11 mouse cellular contexts compared by ENCODE assay signal in the genomic region with DNA sequence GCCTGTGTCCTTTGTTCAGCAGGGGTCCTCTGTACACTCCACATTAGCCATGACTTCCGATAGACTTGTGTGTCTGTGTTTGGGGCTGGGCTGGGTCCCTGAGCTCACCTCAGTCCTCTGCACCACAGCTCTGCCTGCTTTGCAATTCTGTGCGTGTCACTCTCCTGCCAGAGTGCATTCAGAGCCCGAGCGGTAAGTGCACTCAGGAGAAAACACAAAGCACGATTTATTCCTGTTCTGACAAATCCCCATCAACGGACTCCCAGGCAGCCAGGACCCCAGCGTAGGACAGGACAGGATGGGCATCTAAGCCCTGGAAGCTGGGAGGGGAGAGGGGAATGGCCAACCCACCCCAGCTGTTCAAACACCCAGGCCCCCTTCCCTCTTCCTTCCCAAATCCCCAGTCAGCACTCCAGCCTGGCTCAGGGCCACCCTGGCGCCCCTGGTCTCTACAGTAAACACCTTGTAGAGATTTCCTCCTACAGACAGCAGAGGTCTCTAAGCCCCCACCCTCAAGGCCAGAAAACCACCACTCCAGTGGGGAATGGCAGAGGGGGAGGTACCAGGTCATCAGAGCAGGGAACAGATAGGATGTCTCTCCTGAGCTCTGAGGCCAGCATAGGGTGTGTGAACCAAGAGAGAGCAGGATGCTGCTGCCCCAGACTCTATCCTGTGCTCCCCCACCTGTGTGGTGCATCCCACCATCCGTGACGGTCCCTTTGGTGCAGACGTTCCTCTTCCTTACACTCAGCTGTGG. TPM values are rescaled to one million over a fixed set of nuclear protein-coding genes. Genes with fewer than 3 reads are reported as not detected.
A peak's percentile ranks its signal among the peaks of the same experiment; 100 is the strongest.
DNase-seq lines count a peak whose midpoint lies in the region; ATAC-seq lines count a peak whose summit lies in the region.
"Had no signal": no experiment of that assay in that cellular context is flagged by ENCODE, and none has a peak within 500 bp of the region (broad histone marks: within the 10 kb centered on the region; RNA-seq: fewer than 3 reads in every experiment).

No protein-coding gene starts in this region.

- H3K9ac ChIP-seq in lung, embryonic 15.5 days = no peak overlapping the region
- H3K9ac ChIP-seq in forebrain, embryonic 12.5 days = 0 out of 2 replicates have a peak overlapping the region, but pooled peaks have one; percentile 33
- 0 out of 2 replicates have a peak overlapping the region, but pooled peaks have one; percentile 27 for H3K9ac ChIP-seq in hindbrain, embryonic 16.5 days (ENCODE audit: low read depth, low read length)
- H3K9ac ChIP-seq in neural tube, embryonic 14.5 days (replicated peaks; ENCODE audit: low read depth, low read length) = no peak overlapping the region

- no peaks in the 10 kb centered on the region for H3K9me3 ChIP-seq in lung, embryonic 15.5 days
- no peaks in the 10 kb centered on the region for H3K9me3 ChIP-seq in forebrain, embryonic 12.5 days
- H3K9me3 ChIP-seq in hindbrain, embryonic 16.5 days (ENCODE audit: control insufficient read depth, low read length) = no peaks in the 10 kb centered on the region
- no peaks in the 10 kb centered on the region for H3K9me3 ChIP-seq in neural tube, embryonic 14.5 days (ENCODE audit: control insufficient read depth, low read length)

- WGBS in lung, embryonic 15.5 days = 28% methylated on average over 11 of the region's 11 CpGs
- WGBS in forebrain, embryonic 12.5 days = 26% methylated on average over 11 of the region's 11 CpGs
- 24% methylated on average over 11 of the region's 11 CpGs for WGBS in hindbrain, embryonic 16.5 days
- WGBS in neural tube, embryonic 14.5 days = 22% methylated on average over 11 of the region's 11 CpGs

- H3K27ac ChIP-seq in lung, embryonic 15.5 days = no peak overlapping the region
- H3K27ac ChIP-seq in forebrain, embryonic 12.5 days = peak overlapping the region; percentile 81
- no peak overlapping the region for H3K27ac ChIP-seq in hindbrain, embryonic 16.5 days (ENCODE audit: low read depth, low read length)
- peak overlapping the region; percentile 52 for H3K27ac ChIP-seq in neural tube, embryonic 14.5 days (ENCODE audit: low read depth, low read length)
- H3K27ac ChIP-seq: kidney, postnatal 0 days had no signal

- H3K4me1 ChIP-seq in lung, embryonic 15.5 days = no peaks in the 10 kb centered on the region
- H3K4me1 ChIP-seq in forebrain, embryonic 12.5 days = peaks cover 28% of the 10 kb centered on the region
- peaks cover 16% of the 10 kb centered on the region for H3K4me1 ChIP-seq in hindbrain, embryonic 16.5 days (ENCODE audit: control insufficient read depth, insufficient read depth, low read depth, low read length)
- peaks cover 20% of the 10 kb centered on the region; the same call in 1 of the 2 replicates for H3K4me1 ChIP-seq in neural tube, embryonic 14.5 days (ENCODE audit: control insufficient read depth, insufficient read depth, low read length)

- ATAC-seq in lung, embryonic 15.5 days (ENCODE audit: borderline replicate concordance, extremely low read depth, low FRiP score, low TSS enrichment) = peak; percentile 17; the same call in 1 of the 2 replicates
- peak; percentile 74 for ATAC-seq in forebrain, embryonic 12.5 days (ENCODE audit: low FRiP score)
- peak; percentile 52 for ATAC-seq in hindbrain, embryonic 16.5 days
- peak; percentile 64 for ATAC-seq in neural tube, embryonic 14.5 days (ENCODE audit: low read depth)

- no peak for DNase-seq in lung, postnatal 36 days
- no peak for DNase-seq in adrenal gland, postnatal 14 days
- no peak for DNase-seq in layer of hippocampus, adult 18-20 months (ENCODE audit: low spot score in 2 of 2)
- DNase-seq: gastrocnemius, postnatal 14 days; lung, postnatal 14 days; right cerebral cortex, postnatal 25 days had no signal

- no peak overlapping the region for H3K4me2 ChIP-seq in lung, embryonic 15.5 days
- H3K4me2 ChIP-seq in forebrain, embryonic 12.5 days = peak overlapping the region; percentile 30
- 0 out of 2 replicates have a peak overlapping the region, but pooled peaks have one; percentile 10 for H3K4me2 ChIP-seq in hindbrain, embryonic 16.5 days (ENCODE audit: low read length)
- H3K4me2 ChIP-seq in neural tube, embryonic 14.5 days (ENCODE audit: low read depth, low read length) = no peak overlapping the region

- no peaks in the 10 kb centered on the region; the same call in 1 of the 2 replicates for H3K27me3 ChIP-seq in lung, embryonic 15.5 days
- H3K27me3 ChIP-seq in forebrain, embryonic 12.5 days = peaks cover 11% of the 10 kb centered on the region
- H3K27me3 ChIP-seq in hindbrain, embryonic 16.5 days (replicated peaks; ENCODE audit: control insufficient read depth, insufficient read depth, low read length) = no peaks in the 10 kb centered on the region
- H3K27me3 ChIP-seq in neural tube, embryonic 14.5 days (ENCODE audit: control insufficient read depth, insufficient read depth, low read length) = no peaks in the 10 kb centered on the region

- H3K4me3 ChIP-seq in lung, embryonic 15.5 days = no peak overlapping the region
- no peak overlapping the region for H3K4me3 ChIP-seq in forebrain, embryonic 12.5 days (replicated peaks)
- no peak overlapping the region for H3K4me3 ChIP-seq in hindbrain, embryonic 16.5 days (ENCODE audit: low read length)
- no peak overlapping the region for H3K4me3 ChIP-seq in neural tube, embryonic 14.5 days (ENCODE audit: low read depth, low read length)

- H3K36me3 ChIP-seq in lung, embryonic 15.5 days = no peaks in the 10 kb centered on the region
- H3K36me3 ChIP-seq in forebrain, embryonic 12.5 days (replicated peaks) = no peaks in the 10 kb centered on the region
- no peaks in the 10 kb centered on the region for H3K36me3 ChIP-seq in hindbrain, embryonic 16.5 days (ENCODE audit: control insufficient read depth, insufficient read depth, low read length)
- H3K36me3 ChIP-seq in neural tube, embryonic 14.5 days (ENCODE audit: control insufficient read depth, insufficient read depth, low read length) = no peaks in the 10 kb centered on the region

RNA-seq across cellular contexts. Expression of gene Tspan18, which starts 56.0 kb away (rescaled TPM):
- polyA plus RNA-seq in lung, embryonic 15.5 days (2015; fragmentation: Nextera tagmentation; extraction: Ambion mirVana) = 25.4 and 29.0 TPM in 2 replicates
- polyA plus RNA-seq in forebrain, embryonic 12.5 days (2016; fragmentation: Nextera tagmentation; extraction: Ambion mirVana) = 31.2 and 32.5 TPM in 2 replicates
- 15.7 and 24.2 TPM in 2 replicates for polyA plus RNA-seq in hindbrain, embryonic 16.5 days (2015; fragmentation: Nextera tagmentation; extraction: Ambion mirVana)
- polyA plus RNA-seq in neural tube, embryonic 14.5 days (2014; fragmentation: Nextera tagmentation; extraction: Ambion mirVana) = 30.2 and 34.7 TPM in 2 replicates
- total RNA-seq in adrenal gland, postnatal 14 days (2021) = 72.2 and 76.9 TPM in 2 replicates
- 10 to 100 TPM; 27.8 to 31.3 TPM for total RNA-seq in layer of hippocampus, adult 18-20 months (2021)

Comparison
In these comparisons a context has a peak if more than half of its experiments do, and no peak if none do; other contexts are left out.
1. ATAC-seq: peak in every context shown above with its lines; median percentile 74 in forebrain, embryonic 12.5 days; 64 in neural tube, embryonic 14.5 days; 52 in hindbrain, embryonic 16.5 days; 17 in lung, embryonic 15.5 days.
2. H3K27ac ChIP-seq: peak in forebrain, embryonic 12.5 days (single experiment) and neural tube, embryonic 14.5 days (single experiment); none in lung, embryonic 15.5 days (single experiment) and hindbrain, embryonic 16.5 days (single experiment).
3. H3K4me2 ChIP-seq: peak in forebrain, embryonic 12.5 days (single experiment) and hindbrain, embryonic 16.5 days (single experiment); none in lung, embryonic 15.5 days (single experiment) and neural tube, embryonic 14.5 days (single experiment).
4. H3K9ac ChIP-seq: peak in forebrain, embryonic 12.5 days (single experiment) and hindbrain, embryonic 16.5 days (single experiment); none in lung, embryonic 15.5 days (single experiment) and neural tube, embryonic 14.5 days (single experiment).